Mouse (Mus musculus) ovary, adult 10 weeks (tissue): ENCODE measurements around the gene Nudt19. TPM values are rescaled to one million over a fixed set of nuclear protein-coding genes. Genes with fewer than 3 reads are reported as not detected.

ENCODE experiments used
- polyA plus RNA-seq: library from polyadenylated mRNA; stranded (reverse); fragments of 350-450 nt; fragmentation: Illumina TruSeq; extraction: RNeasy Lipid Tissue Mini Kit (QIAGEN cat#74804); gene quantifications from one replicate; pipeline ENCODE4 v1.2.3, GENCODE M21; 2014

The Nudt19 gene
- polyA plus RNA-seq = 166 TPM

DNA sequence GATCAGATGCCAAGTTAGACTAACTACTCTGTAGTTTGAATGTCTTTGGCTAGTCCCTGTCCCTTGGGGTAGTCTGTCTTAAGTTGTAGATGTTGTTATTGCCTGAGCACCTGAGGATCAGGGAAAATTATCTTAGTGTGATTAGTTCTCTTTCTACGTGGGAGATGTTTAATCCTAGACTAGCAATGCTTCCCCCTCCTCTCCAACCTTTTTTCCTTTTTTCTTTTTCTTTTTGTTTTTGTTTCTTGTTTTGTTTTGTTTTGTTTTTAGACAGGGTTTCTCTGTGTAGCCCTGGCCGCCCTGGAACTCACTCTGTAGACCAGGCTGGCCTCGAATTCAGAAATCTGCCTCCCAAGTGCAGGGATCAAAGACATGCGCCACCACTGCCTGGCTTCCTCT lies at the start of gene Nudt19:
Gene Nudt19 (minus strand): TSS at position 100 of the 399 bp plus-strand sequence.

DNA sequence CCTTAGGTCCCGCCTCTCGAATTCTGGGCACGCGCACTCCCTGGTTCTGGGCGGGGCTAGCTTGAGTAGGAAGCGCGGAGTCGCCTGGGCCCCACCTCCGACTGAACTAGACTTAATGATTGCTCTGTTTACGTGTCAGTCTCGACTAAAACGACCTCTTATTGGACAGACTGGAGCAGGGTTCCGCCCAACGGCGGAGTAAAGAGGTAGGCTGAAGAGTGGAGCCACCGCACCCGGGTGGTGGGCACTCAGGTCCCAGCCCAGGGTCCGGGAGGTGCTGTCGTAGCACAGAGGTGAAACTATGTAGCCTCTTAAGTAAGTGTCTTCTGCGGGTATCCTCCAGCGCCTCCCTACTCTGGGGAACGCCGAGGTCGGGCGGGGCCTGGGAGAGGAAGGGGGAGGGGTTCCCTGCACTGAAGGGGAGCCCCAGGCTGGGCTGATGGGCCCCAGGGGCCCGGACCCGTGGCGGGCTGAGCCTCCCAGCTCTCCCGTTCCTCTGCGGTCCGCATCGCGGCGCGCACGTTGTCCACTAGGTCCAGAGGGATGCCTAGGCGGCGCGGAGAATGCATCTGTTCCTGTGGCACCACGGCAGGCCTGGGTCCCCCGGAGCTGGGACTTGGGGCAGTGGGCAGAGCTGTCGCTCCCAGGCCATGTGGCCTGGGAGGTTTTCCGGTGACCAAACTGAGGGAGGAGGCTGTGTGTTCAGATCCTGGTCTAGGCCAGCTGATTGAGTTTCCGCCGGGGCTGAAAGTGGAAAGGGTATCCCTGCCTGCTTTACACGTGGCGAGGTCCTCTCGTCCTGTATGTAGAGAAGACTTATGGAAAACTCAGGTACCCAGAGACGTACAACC lies 30.2 kb upstream of the Nudt19 start, which contains the start of gene Ankrd27:
Gene Ankrd27 (plus strand): TSS at position 190 of the 851 bp plus-strand sequence.

DNA sequence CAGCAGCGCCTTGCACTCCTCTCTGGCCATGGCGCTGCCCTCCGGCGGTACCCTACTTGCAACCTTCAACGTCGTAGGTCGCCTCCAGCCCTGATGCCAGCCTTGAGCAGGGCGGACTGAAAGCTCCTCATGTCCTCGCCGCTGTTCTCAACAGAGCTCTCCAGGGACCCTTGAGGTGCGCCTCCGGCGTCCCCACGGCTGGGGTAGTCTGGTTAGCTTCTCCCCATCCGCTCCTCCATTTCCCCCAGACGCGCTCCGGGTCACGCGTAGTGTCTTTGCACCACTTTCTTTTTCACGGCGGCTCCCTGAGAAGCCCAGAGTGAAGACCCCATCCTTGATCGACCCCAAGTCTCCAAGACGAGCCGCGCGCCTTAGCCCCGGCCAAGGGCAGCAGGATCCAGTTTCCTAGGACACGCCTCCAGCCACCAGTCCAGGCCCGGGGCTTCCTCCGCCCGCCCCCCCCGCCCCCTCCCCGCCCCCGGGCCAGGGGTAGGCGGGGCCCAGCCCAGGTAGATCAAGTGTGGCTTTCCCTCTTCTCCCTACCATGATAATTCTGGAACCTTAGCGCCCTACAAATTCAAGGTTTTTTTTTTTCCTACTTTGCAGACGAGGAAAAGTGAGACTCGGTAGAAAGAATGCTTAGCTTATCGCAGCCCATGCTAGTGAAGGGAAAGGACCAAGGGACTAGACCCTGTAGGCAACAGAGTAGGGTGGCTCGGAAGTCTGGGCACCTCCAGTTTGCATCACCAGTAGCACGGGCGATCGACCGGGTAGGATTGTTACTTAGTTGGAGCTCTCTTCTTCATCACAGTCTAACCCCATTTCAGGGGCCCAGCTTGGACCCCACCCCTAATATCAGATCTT lies 29.3 kb upstream of the Nudt19 start, which contains the start of gene Rgs9bp:
Gene Rgs9bp (minus strand): TSS at position 392 of the 864 bp plus-strand sequence.

DNA sequence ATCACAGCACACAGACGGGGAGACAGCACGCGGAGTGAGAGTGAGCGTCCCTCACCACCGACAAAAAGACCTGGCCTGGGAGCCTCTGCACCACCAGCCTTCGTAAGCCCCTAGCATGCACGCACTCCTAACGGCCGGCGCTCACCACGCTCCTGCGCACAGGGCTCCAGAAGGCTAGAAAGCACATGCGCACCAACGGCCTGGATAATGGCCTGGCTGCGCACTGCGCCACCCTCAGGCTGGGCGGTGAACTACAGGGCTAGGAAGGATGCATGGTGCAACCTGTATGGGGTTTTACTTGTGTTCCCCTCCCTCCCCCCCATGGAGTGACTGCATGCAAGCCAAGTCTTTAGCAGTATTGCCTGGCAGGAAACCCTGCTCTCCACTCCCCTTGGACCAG lies 18.5 kb downstream of the Nudt19 start, which contains the start of gene Tdrd12:
Gene Tdrd12 (minus strand): TSS at position 184 of the 400 bp plus-strand sequence.

Other genes starting within 250 kb of the Nudt19 start
- 7.7 TPM for gene Gpatch1, start 237.9 kb downstream of the Nudt19 start, polyA plus RNA-seq
- 25.4 TPM for gene Rhpn2, start 222.1 kb downstream of the Nudt19 start, polyA plus RNA-seq
- 3.4 TPM for gene Faap24, start 159.5 kb downstream of the Nudt19 start, polyA plus RNA-seq
- 22.4 TPM for gene Cep89, start 159.3 kb downstream of the Nudt19 start, polyA plus RNA-seq
- gene Slc7a9, start 107.5 kb downstream of the Nudt19 start, polyA plus RNA-seq = not detected
- gene Tdrd12, start 18.6 kb downstream of the Nudt19 start, polyA plus RNA-seq = 10.5 TPM
- 0.37 TPM for gene Rgs9bp, start 29.3 kb upstream of the Nudt19 start, polyA plus RNA-seq
- 15.6 TPM for gene Ankrd27, start 29.9 kb upstream of the Nudt19 start, polyA plus RNA-seq
- 340 TPM for gene Pdcd5, start 91.2 kb upstream of the Nudt19 start, polyA plus RNA-seq
- gene Dpy19l3, start 198.2 kb upstream of the Nudt19 start, polyA plus RNA-seq = 69.7 TPM
- gene Zfp507, start 246.7 kb upstream of the Nudt19 start, polyA plus RNA-seq = 18.9 TPM